Mouse (Mus musculus) cerebellum, adult (tissue): Measurements from ENCODE around the gene Igsf1.

Experiments
- ATAC-seq: cut with Nextera tagmentation; 2 replicates; pipeline ENCODE4 v1.9.2; 2017; ENCODE audit warnings: mild to moderate bottlenecking, moderate library complexity, mixed read lengths; ENCODE audit not compliant: insufficient number of reproducible peaks, low FRiP score, low TSS enrichment

Gene Igsf1

DNA sequence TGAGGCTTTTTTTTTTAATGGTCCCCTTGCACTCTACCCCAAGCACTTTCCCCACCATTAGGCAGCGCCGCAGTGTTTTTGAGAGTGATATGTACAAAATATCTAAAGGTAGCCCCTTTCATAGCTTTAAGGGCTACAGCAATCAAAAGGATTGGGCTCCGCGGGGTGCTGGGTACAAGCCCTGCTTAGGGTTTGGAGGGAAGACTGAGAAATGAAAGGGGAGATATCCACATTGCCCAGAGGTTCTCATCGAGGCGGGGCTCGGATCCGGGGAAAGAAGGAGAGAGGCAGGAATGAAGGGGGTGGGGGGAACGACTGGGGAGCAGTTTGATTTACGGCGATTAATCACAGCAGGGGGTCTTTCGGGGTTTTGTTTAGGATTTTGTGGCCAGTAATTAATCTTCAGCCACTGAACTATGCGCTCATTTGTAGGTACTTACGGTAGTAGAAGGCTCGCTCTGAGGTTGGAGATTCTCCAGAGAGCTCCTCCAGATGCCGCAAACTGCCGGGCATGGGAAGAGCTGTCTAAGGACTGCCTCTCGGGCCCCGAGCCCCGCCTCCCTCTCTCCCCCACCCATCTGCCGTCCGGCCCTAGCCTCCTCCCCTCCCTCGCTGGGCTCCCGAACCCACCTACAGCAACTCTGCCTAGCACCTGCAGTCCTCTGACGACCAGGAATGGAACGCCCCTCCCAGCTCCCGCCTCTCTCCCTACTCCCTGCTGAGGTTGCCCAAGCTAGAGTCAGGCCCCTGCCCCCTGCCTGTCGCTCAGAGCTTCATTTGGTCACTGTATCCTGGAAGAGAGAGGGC lies at the start of gene Igsf1:
Gene Igsf1 (minus strand): TSS at position 537 of the 807 bp plus-strand sequence.
- no peak for ATAC-seq

- ATAC-seq: no peak
Observed at GRCm38 (mm10) chrX:49770828-49771227, 26.7 kb downstream of the Igsf1 start.

DNA sequence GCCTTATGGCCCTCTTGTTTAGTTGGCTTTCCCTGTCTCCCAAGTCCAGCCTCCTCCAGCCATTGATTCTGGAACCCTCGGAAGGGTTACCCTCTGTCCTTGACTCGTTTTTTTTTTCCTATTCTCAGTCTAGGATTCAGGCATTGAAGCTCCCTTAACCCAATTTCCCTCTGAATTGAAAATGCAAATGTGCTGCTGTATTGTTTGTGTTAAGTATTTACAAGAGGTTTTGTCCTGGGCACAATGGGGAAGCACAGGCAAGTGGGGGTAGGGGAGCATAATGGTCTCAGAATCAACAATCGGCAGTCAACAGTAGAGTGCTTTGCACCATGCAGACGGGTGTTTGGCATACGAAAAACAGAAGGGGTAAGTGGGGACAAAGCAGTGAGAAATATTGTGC lies 52.4 kb downstream of the Igsf1 start:
- no peak for ATAC-seq

GRCm38 (mm10) chrX:49734959-49735358 lies 62.6 kb downstream of the Igsf1 start, which contains the start of gene Olfr1321:
Olfr1321 (minus strand) TSS chrX:49735059.
- no peak for ATAC-seq
